In the genomic region with DNA sequence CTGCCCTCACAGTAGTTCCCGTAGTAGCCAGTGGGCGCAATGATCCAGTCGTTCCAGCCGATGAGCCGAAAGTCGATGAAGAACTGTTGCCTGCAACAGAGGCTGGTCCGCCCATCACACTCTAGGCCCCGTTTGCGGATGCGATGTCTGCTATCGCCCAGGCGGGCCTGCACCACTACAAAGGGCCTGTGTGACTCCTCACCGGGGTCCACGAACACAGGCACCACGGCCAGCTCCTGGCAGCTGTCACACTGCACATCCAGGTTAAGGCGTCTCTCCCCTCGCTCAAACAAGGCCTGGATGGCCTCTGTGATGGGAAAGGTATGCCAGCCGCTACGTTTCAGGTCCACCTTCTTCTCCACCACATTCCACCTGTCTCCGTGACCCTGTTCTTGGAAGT, we compare ENCODE assay signal across 31 mouse cellular contexts. TPM values are rescaled to one million over a fixed set of nuclear protein-coding genes. Genes with fewer than 3 reads are reported as not detected.
DNase-seq lines count a peak whose midpoint lies in the region; ATAC-seq lines count a peak whose summit lies in the region.
"Had no signal": no experiment of that assay in that cellular context is flagged by ENCODE, and none has a peak within 500 bp of the region (broad histone marks: within the 10 kb centered on the region; RNA-seq: fewer than 3 reads in every experiment).

No protein-coding gene starts in this region.

- no peak overlapping the region for H3K9ac ChIP-seq in forebrain, embryonic 15.5 days (replicated peaks)
- no peak overlapping the region for H3K9ac ChIP-seq in limb, embryonic 11.5 days (ENCODE audit: low read length)
- no peak overlapping the region for H3K9ac ChIP-seq in heart, embryonic 11.5 days (ENCODE audit: low read depth, low read length)
- H3K9ac ChIP-seq: embryonic facial prominence, embryonic 13.5 days; forebrain, postnatal 0 days; heart, embryonic 15.5 days; hindbrain, embryonic 13.5 days; liver, embryonic 13.5 days; midbrain, embryonic 13.5 days had no signal

- DNase-seq in forebrain, embryonic 10.5 days (ENCODE audit: extremely low spot score, low spot score) = no peak
- peak; percentile 23 for DNase-seq in right cerebral cortex, postnatal 14 days
- DNase-seq in right cerebral cortex, postnatal 25 days = no peak
- DNase-seq in limb, embryonic 11.5 days (ENCODE audit: low spot score) = no peak
- no peak for DNase-seq in adipocyte (ENCODE audit: low spot score)
- DNase-seq: adrenal gland, postnatal 25 days; cerebellum, adult 11-12 months; cerebellum, adult 9-11 months; embryo, embryonic 11 days; forebrain, postnatal 0 days; gastrocnemius, postnatal 14 days; heart, postnatal 36 days; kidney, adult 18-20 months; kidney, postnatal 36 days; liver, embryonic 13.5 days; lung, adult 18-20 months; right cerebral cortex, adult 18-20 months; thymus, adult 2 months; thymus, postnatal 36 days had no signal

- no peak overlapping the region for H3K4me3 ChIP-seq in forebrain, embryonic 15.5 days
- H3K4me3 ChIP-seq in forebrain, embryonic 10.5 days = no peak overlapping the region
- no peak overlapping the region for H3K4me3 ChIP-seq in limb, embryonic 11.5 days (ENCODE audit: low read depth, low read length)
- no peak overlapping the region for H3K4me3 ChIP-seq in heart, embryonic 11.5 days (ENCODE audit: low read depth, low read length)
- H3K4me3 ChIP-seq: embryonic facial prominence, embryonic 13.5 days; heart, embryonic 15.5 days; liver, embryonic 13.5 days; midbrain, embryonic 13.5 days had no signal

- 0 out of 2 replicates have a peak overlapping the region, but pooled peaks have one; percentile 88 for H3K4me2 ChIP-seq in forebrain, embryonic 15.5 days (replicated peaks)
- H3K4me2 ChIP-seq in limb, embryonic 11.5 days (ENCODE audit: low read depth, severe bottlenecking) = peak overlapping the region; percentile 15; the same call in 1 of the 2 replicates
- H3K4me2 ChIP-seq in heart, embryonic 11.5 days = no peak overlapping the region
- H3K4me2 ChIP-seq: embryonic facial prominence, embryonic 13.5 days; heart, embryonic 15.5 days; liver, embryonic 13.5 days; midbrain, embryonic 13.5 days had no signal

- no peak for ATAC-seq in forebrain, embryonic 15.5 days (replicated peaks)
- ATAC-seq in limb, embryonic 11.5 days (ENCODE audit: insufficient number of reproducible peaks, low FRiP score, low TSS enrichment, low read depth) = no peak
- no peak for ATAC-seq in monocyte, adult 5-6 weeks (replicated peaks; ENCODE audit: insufficient number of reproducible peaks, low FRiP score, low TSS enrichment, poor library complexity, severe bottlenecking)
- no peak for ATAC-seq in heart, embryonic 11.5 days (replicated peaks; ENCODE audit: insufficient number of reproducible peaks, low FRiP score, low TSS enrichment)
- ATAC-seq: lung, postnatal 0 days; midbrain, embryonic 13.5 days had no signal

- H3K27me3 ChIP-seq in forebrain, embryonic 15.5 days = 0 out of 2 replicates have a peak, but pooled peaks cover 7% of the 10 kb centered on the region
- peaks cover 91% of the 10 kb centered on the region for H3K27me3 ChIP-seq in forebrain, embryonic 10.5 days (ENCODE audit: poor library complexity, severe bottlenecking)
- H3K27me3 ChIP-seq in limb, embryonic 11.5 days (ENCODE audit: control insufficient read depth, insufficient read depth, low read length) = peaks cover 45% of the 10 kb centered on the region
- H3K27me3 ChIP-seq in heart, embryonic 11.5 days (ENCODE audit: control insufficient read depth, insufficient read depth, low read length) = peaks cover 70% of the 10 kb centered on the region

- 84% methylated on average over 20 of the region's 20 CpGs for WGBS in forebrain, embryonic 15.5 days
- 76% methylated on average over 20 of the region's 20 CpGs for WGBS in forebrain, embryonic 10.5 days
- 68% methylated on average over 20 of the region's 20 CpGs for WGBS in limb, embryonic 11.5 days
- WGBS in heart, embryonic 11.5 days (ENCODE audit: insufficient replicate concordance) = 69% methylated on average over 20 of the region's 20 CpGs

- no peaks in the 10 kb centered on the region for H3K36me3 ChIP-seq in forebrain, embryonic 15.5 days
- H3K36me3 ChIP-seq in forebrain, embryonic 10.5 days (replicated peaks) = no peaks in the 10 kb centered on the region
- no peaks in the 10 kb centered on the region for H3K36me3 ChIP-seq in limb, embryonic 11.5 days (ENCODE audit: control insufficient read depth, insufficient read depth, low read length)
- no peaks in the 10 kb centered on the region for H3K36me3 ChIP-seq in heart, embryonic 11.5 days (ENCODE audit: control insufficient read depth, insufficient read depth, low read length)
- H3K36me3 ChIP-seq: embryonic facial prominence, embryonic 13.5 days; heart, embryonic 15.5 days; hindbrain, embryonic 13.5 days; liver, embryonic 13.5 days; midbrain, embryonic 13.5 days had no signal

- H3K9me3 ChIP-seq in forebrain, embryonic 15.5 days = no peaks in the 10 kb centered on the region
- H3K9me3 ChIP-seq in forebrain, embryonic 10.5 days = no peaks in the 10 kb centered on the region
- no peaks in the 10 kb centered on the region for H3K9me3 ChIP-seq in limb, embryonic 11.5 days (ENCODE audit: control insufficient read depth, low read length)
- H3K9me3 ChIP-seq in heart, embryonic 11.5 days (replicated peaks; ENCODE audit: control insufficient read depth, low read length) = no peaks in the 10 kb centered on the region
- H3K9me3 ChIP-seq: embryonic facial prominence, embryonic 13.5 days; heart, embryonic 15.5 days; hindbrain, embryonic 13.5 days; liver, embryonic 13.5 days; midbrain, embryonic 13.5 days had no signal

- H3K27ac ChIP-seq in forebrain, embryonic 15.5 days (replicated peaks) = no peak overlapping the region
- H3K27ac ChIP-seq in forebrain, embryonic 10.5 days = no peak overlapping the region
- no peak overlapping the region for H3K27ac ChIP-seq in limb, embryonic 11.5 days (replicated peaks; ENCODE audit: low read depth, low read length)
- no peak overlapping the region for H3K27ac ChIP-seq in heart, embryonic 11.5 days (ENCODE audit: low read depth, low read length)
- H3K27ac ChIP-seq: embryonic facial prominence, embryonic 13.5 days; heart, embryonic 15.5 days; hindbrain, embryonic 13.5 days; liver, embryonic 13.5 days; macrophage; midbrain, embryonic 13.5 days had no signal

- peaks cover 51% of the 10 kb centered on the region for H3K4me1 ChIP-seq in forebrain, embryonic 15.5 days
- peaks cover 48% of the 10 kb centered on the region for H3K4me1 ChIP-seq in forebrain, embryonic 10.5 days
- H3K4me1 ChIP-seq in limb, embryonic 11.5 days (ENCODE audit: control insufficient read depth, insufficient read depth, low read length) = peaks cover 19% of the 10 kb centered on the region
- H3K4me1 ChIP-seq in heart, embryonic 11.5 days (ENCODE audit: control insufficient read depth, insufficient read depth, low read length) = peaks cover 10% of the 10 kb centered on the region; the same call in 1 of the 2 replicates

RNA-seq across cellular contexts. Expression of a gene that starts 4.5 kb away (rescaled TPM):
- 6.6 TPM in 2 replicates for polyA plus RNA-seq in forebrain, embryonic 15.5 days (2015; fragmentation: Nextera tagmentation; extraction: Ambion mirVana)
- polyA plus RNA-seq in forebrain, embryonic 10.5 days (2016; fragmentation: Nextera tagmentation; extraction: Ambion mirVana) = 0.05 and 0.09 TPM in 2 replicates
- 0.09 and 0.15 TPM in 2 replicates for polyA plus RNA-seq in limb, embryonic 11.5 days (2014; fragmentation: Nextera tagmentation; extraction: Ambion mirVana)
- not detected in 3 replicates for total RNA-seq in monocyte, adult 5-6 weeks (2017)
- 0.06 and 0.13 TPM in 2 replicates for polyA plus RNA-seq in heart, embryonic 11.5 days (2014; fragmentation: Nextera tagmentation; extraction: Ambion mirVana)
- total RNA-seq: CH12.LX; granulocyte monocyte progenitor cell, adult 5-6 weeks; megakaryocyte-erythroid progenitor cell, adult 5-6 weeks had no signal
